Mouse (Mus musculus) liver, postnatal 0 days (tissue): ENCODE measurements around the gene Clip4. TPM values are rescaled to one million over a fixed set of nuclear protein-coding genes. Genes with fewer than 3 reads are reported as not detected.

Experiments
- ATAC-seq: fragments of 200-750 bp; cut with Nextera tagmentation; 2 replicates; pipeline ENCODE4 v1.8.0; 2017; ENCODE audit warnings: mild to moderate bottlenecking, moderate library complexity
- DNase-seq: peaks from one replicate; pipeline ENCODE4 v3.0.0-alpha.2; 2016
- H3K27ac ChIP-seq: fragments of 300-500 bp; sonication (generic); 2 replicates; pipeline ENCODE4 v1.5.1; 2014; ENCODE audit warnings: antibody characterized with exemption, moderate library complexity, mild to moderate bottlenecking, low read depth
- H3K27me3 ChIP-seq: fragments of 300-500 bp; sonication (generic); 2 replicates; pipeline ENCODE4 v1.6.1; 2014; ENCODE audit warnings: low read length, control low read depth, mixed read lengths; ENCODE audit not compliant: insufficient read depth
- H3K36me3 ChIP-seq: fragments of 300-500 bp; sonication (generic); replicated peaks from 2 replicates; pipeline ENCODE4 v1.6.1; 2014; ENCODE audit warnings: mild to moderate bottlenecking, control low read depth, low read length, moderate library complexity, mixed read lengths; ENCODE audit not compliant: insufficient read depth
- H3K4me1 ChIP-seq: fragments of 300-500 bp; sonication (generic); 2 replicates; pipeline ENCODE4 v1.6.1; 2014; ENCODE audit warnings: antibody characterized with exemption, mild to moderate bottlenecking, control low read depth; ENCODE audit not compliant: insufficient read depth
- H3K4me2 ChIP-seq: fragments of 300-500 bp; sonication (generic); 2 replicates; pipeline ENCODE4 v1.6.1; 2014; ENCODE audit warnings: low read depth, mild to moderate bottlenecking, low read length, moderate library complexity, mixed read lengths
- H3K4me3 ChIP-seq: fragments of 300-500 bp; sonication (generic); 2 replicates; pipeline ENCODE4 v1.5.1; 2014; ENCODE audit warnings: low read depth, low read length
- H3K9ac ChIP-seq: fragments of 300-500 bp; sonication (generic); replicated peaks from 2 replicates; pipeline ENCODE4 v1.6.1; 2014; ENCODE audit warnings: mild to moderate bottlenecking, moderate library complexity
- H3K9me3 ChIP-seq: fragments of 300-500 bp; sonication (generic); 2 replicates; pipeline ENCODE4 v1.6.1; 2016; ENCODE audit warnings: mild to moderate bottlenecking, control low read depth, low read length, mixed read lengths
- CTCF ChIP-seq: sonication (generic); IDR thresholded peaks from 2 replicates; pipeline ENCODE4 v1.5.1; 2016; ENCODE audit warnings: antibody characterized with exemption, low read depth
- EP300 ChIP-seq: IDR thresholded peaks from 2 replicates; pipeline ENCODE4 v1.6.1; 2016; ENCODE audit warnings: antibody characterized with exemption, low read depth, mild to moderate bottlenecking
- WGBS: fragments of 180-500 bp; shearing (Covaris S2); extraction: QIAGEN DNeasy Blood & Tissue Kit; methylation state at CpG from one replicate; pipeline ENCODE4 v1.1.7; 2014; ENCODE audit not compliant: insufficient replicate concordance; 5-methylcytosine and 5-hydroxymethylcytosine counted together
- polyA plus RNA-seq: library from polyadenylated mRNA; unstranded; fragments of >200 nt; fragmentation: Nextera tagmentation; extraction: Ambion mirVana; gene quantifications from 2 replicates; pipeline ENCODE4 v1.2.1, GENCODE M21; 2015

The Clip4 gene
- polyA plus RNA-seq, 1 experiment from 2014 or later: 0.49 TPM

DNA sequence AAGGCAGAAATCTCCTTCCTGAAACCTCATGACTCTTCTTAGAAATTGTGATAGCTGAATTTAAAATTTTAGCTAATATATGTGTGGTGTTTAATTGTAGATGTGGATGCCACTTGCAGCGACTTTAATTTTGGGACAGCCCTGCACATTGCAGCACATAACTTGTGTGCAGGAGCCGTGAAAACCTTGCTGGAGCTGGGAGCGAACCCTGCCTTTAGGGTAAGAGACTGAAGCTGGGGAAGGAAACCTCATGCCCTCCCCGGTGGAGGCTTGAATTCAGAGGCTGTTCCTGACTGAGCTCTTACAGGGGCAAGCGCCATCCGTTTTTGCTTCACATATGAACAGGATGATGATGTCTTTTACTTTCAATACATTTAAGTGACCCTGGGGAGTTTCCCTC, 35.2 kb downstream of the Clip4 start:
- DNase-seq (no peak), ATAC-seq (no peak)
- no peaks in the 10 kb centered on the region for H3K27me3 ChIP-seq
- no peak overlapping the region for H3K4me3 ChIP-seq
- H3K36me3 ChIP-seq: no peaks in the 10 kb centered on the region
- 85% methylated on average over 6 of the region's 6 CpGs for WGBS
- no peak overlapping the region for H3K27ac ChIP-seq
- H3K4me1 ChIP-seq: no peaks in the 10 kb centered on the region
- TF ChIP-seq CTCF (no peak), EP300 (no peak)
- H3K9me3 ChIP-seq: no peaks in the 10 kb centered on the region
- no peak overlapping the region for H3K4me2 ChIP-seq
- no peak overlapping the region for H3K9ac ChIP-seq

DNA sequence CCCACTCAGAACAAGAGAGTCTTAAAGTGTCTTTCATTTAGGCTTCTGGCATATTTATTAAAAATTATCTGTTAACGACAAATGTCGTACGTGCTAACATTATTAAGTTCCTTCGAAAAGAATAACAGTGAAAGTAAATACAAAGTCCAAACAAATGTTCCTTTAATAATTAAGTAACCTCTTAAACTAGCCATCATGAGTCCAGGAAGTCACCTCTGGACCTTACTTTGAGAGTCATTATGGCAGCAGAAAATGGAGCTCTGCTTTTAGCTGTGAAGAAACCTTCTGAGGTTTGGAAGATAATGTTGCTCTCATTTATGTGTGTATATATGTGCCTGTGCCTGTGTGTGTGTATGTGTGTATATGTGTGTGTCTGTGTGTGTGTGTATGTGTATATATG, 35.6 kb downstream of the Clip4 start:
- Histone ChIP-seq H3K9me3 (no peaks in the 10 kb centered on the region), H3K9ac (no peak overlapping the region), H3K27ac (no peak overlapping the region), H3K27me3 (no peaks in the 10 kb centered on the region), H3K4me2 (no peak overlapping the region), H3K36me3 (no peaks in the 10 kb centered on the region), H3K4me1 (no peaks in the 10 kb centered on the region), H3K4me3 (no peak overlapping the region)
- DNase-seq: no peak
- TF ChIP-seq EP300 (no peak), CTCF (no peak)
- WGBS: 77% methylated on average over 4 of the region's 4 CpGs
- ATAC-seq: no peak

- H3K9ac ChIP-seq: no peak overlapping the region
- H3K4me3 ChIP-seq: no peak overlapping the region
- ATAC-seq: no peak
- H3K27ac ChIP-seq: no peak overlapping the region
- no peaks in the 10 kb centered on the region for H3K4me1 ChIP-seq
- no peaks in the 10 kb centered on the region for H3K9me3 ChIP-seq
- no peaks in the 10 kb centered on the region for H3K27me3 ChIP-seq
- TF ChIP-seq CTCF (no peak), EP300 (no peak)
- DNase-seq: no peak
- 63% methylated on average over 8 of the region's 8 CpGs for WGBS
- H3K36me3 ChIP-seq: no peaks in the 10 kb centered on the region
- H3K4me2 ChIP-seq: no peak overlapping the region
Observed at GRCm38 (mm10) chr17:71811070-71811469, 42.8 kb downstream of the Clip4 start.

- Histone ChIP-seq H3K4me3 (no peak overlapping the region), H3K9ac (no peak overlapping the region), H3K4me2 (no peak overlapping the region), H3K27ac (no peak overlapping the region), H3K9me3 (no peaks in the 10 kb centered on the region), H3K27me3 (no peaks in the 10 kb centered on the region), H3K4me1 (no peaks in the 10 kb centered on the region), H3K36me3 (no peaks in the 10 kb centered on the region)
- DNase-seq (no peak), ATAC-seq (no peak)
- TF ChIP-seq CTCF: no peak
- no peak for TF ChIP-seq EP300
- WGBS: 84% methylated on average over 8 of the region's 8 CpGs
Observed at GRCm38 (mm10) chr17:71816136-71816864, 48.0 kb downstream of the Clip4 start.

GRCm38 (mm10) chr17:71823622-71824306, 55.5 kb downstream of the Clip4 start:
- no peaks in the 10 kb centered on the region for H3K9me3 ChIP-seq
- 81% methylated on average over 8 of the region's 8 CpGs for WGBS
- H3K4me2 ChIP-seq: no peak overlapping the region
- H3K4me3 ChIP-seq: no peak overlapping the region
- H3K9ac ChIP-seq: no peak overlapping the region
- H3K27me3 ChIP-seq: no peaks in the 10 kb centered on the region
- TF ChIP-seq CTCF (no peak), EP300 (no peak)
- H3K36me3 ChIP-seq: no peaks in the 10 kb centered on the region
- ATAC-seq: no peak
- no peak for DNase-seq
- no peaks in the 10 kb centered on the region for H3K4me1 ChIP-seq
- H3K27ac ChIP-seq: no peak overlapping the region

- no peaks in the 10 kb centered on the region for H3K9me3 ChIP-seq
- no peaks in the 10 kb centered on the region for H3K36me3 ChIP-seq
- no peaks in the 10 kb centered on the region for H3K27me3 ChIP-seq
- 58% methylated on average over 3 of the region's 3 CpGs for WGBS
- H3K4me2 ChIP-seq: no peak overlapping the region
- no peak overlapping the region for H3K9ac ChIP-seq
- DNase-seq: no peak
- no peak overlapping the region for H3K27ac ChIP-seq
- no peak for ATAC-seq
- 0 out of 2 replicates have a peak, but pooled peaks cover 2% of the 10 kb centered on the region for H3K4me1 ChIP-seq
- no peak overlapping the region for H3K4me3 ChIP-seq
- TF ChIP-seq CTCF (no peak), EP300 (no peak)
Observed at GRCm38 (mm10) chr17:71826603-71827002, 58.3 kb downstream of the Clip4 start.
